Mouse (Mus musculus): ENCODE measurements at regions not wholly inside any gene's neighbourhood (a gene's known extent, or its start where the extent isn't known, plus 50 kb on each side); places are given as distances from the start of the nearest gene placed in this dataset.

- no peak overlapping the region for H3K27ac ChIP-seq
- H3K27me3 ChIP-seq = 0 out of 2 replicates have a peak, but pooled peaks cover 6% of the 10 kb centered on the region
- H3K4me2 ChIP-seq = no peak overlapping the region
- no peaks in the 10 kb centered on the region for H3K36me3 ChIP-seq
- H3K4me1 ChIP-seq = no peaks in the 10 kb centered on the region
- no peak overlapping the region for H3K4me3 ChIP-seq
- no peak for ATAC-seq (ENCODE audit: borderline replicate concordance, extremely low read depth, low FRiP score, low TSS enrichment)
- no peaks in the 10 kb centered on the region for H3K9me3 ChIP-seq
- 77% methylated on average over 7 of the region's 7 CpGs for WGBS
- H3K9ac ChIP-seq = no peak overlapping the region
Observed at GRCm38 (mm10) chr2:93113929-93114328, 68.0 kb upstream of the Prdm11 start.

- Histone ChIP-seq H3K4me3 (no peak overlapping the region), H3K4me2 (no peak overlapping the region), H3K27ac (no peak overlapping the region), H3K36me3 (no peaks in the 10 kb centered on the region), H3K27me3 (0 out of 2 replicates have a peak, but pooled peaks cover 6% of the 10 kb centered on the region), H3K9ac (no peak overlapping the region), H3K4me1 (no peaks in the 10 kb centered on the region), H3K9me3 (no peaks in the 10 kb centered on the region)
- no peak for ATAC-seq (ENCODE audit: borderline replicate concordance, extremely low read depth, low FRiP score, low TSS enrichment)
- 9% methylated on average over 7 of the region's 7 CpGs for WGBS
Observed at GRCm38 (mm10) chr2:93112320-93112719, 66.4 kb upstream of the Prdm11 start.

- H3K4me2 ChIP-seq = no peak overlapping the region
- H3K9me3 ChIP-seq = no peaks in the 10 kb centered on the region
- H3K27ac ChIP-seq = no peak overlapping the region
- H3K27me3 ChIP-seq = 0 out of 2 replicates have a peak, but pooled peaks cover 6% of the 10 kb centered on the region
- WGBS = 83% methylated on average over 5 of the region's 5 CpGs
- H3K9ac ChIP-seq = no peak overlapping the region
- H3K4me1 ChIP-seq = no peaks in the 10 kb centered on the region
- no peaks in the 10 kb centered on the region for H3K36me3 ChIP-seq
- no peak overlapping the region for H3K4me3 ChIP-seq
- ATAC-seq (ENCODE audit: borderline replicate concordance, extremely low read depth, low FRiP score, low TSS enrichment) = no peak
Observed at GRCm38 (mm10) chr2:93110898-93111297, 64.9 kb upstream of the Prdm11 start.

- 0 out of 2 replicates have a peak, but pooled peaks have one; percentile 11 for ATAC-seq (ENCODE audit: borderline replicate concordance, extremely low read depth, low FRiP score, low TSS enrichment)
- no peak overlapping the region for H3K4me3 ChIP-seq
Observed at GRCm38 (mm10) chr2:93106581-93106980, 60.6 kb upstream of the Prdm11 start.

GRCm38 (mm10) chr2:93101991-93102390 is 56.0 kb upstream of the Prdm11 start:
- no peak for ATAC-seq (ENCODE audit: borderline replicate concordance, extremely low read depth, low FRiP score, low TSS enrichment)
- no peak overlapping the region for H3K4me3 ChIP-seq
- H3K36me3 ChIP-seq = no peaks in the 10 kb centered on the region
- 82% methylated on average over 8 of the region's 8 CpGs for WGBS
- H3K9ac ChIP-seq = no peak overlapping the region
- H3K4me1 ChIP-seq = peaks cover 18% of the 10 kb centered on the region
- no peaks in the 10 kb centered on the region for H3K27me3 ChIP-seq
- no peak overlapping the region for H3K27ac ChIP-seq
- no peak overlapping the region for H3K4me2 ChIP-seq
- no peaks in the 10 kb centered on the region for H3K9me3 ChIP-seq

More at GRCm38 (mm10) chr2:93106581-93106980, 60.6 kb upstream of the Prdm11 start:
- no peaks in the 10 kb centered on the region for H3K36me3 ChIP-seq
- no peak overlapping the region for H3K27ac ChIP-seq
- H3K4me2 ChIP-seq = no peak overlapping the region
- H3K9me3 ChIP-seq = no peaks in the 10 kb centered on the region
- H3K9ac ChIP-seq = no peak overlapping the region
- H3K27me3 ChIP-seq = 0 out of 2 replicates have a peak, but pooled peaks cover 6% of the 10 kb centered on the region
- no peaks in the 10 kb centered on the region for H3K4me1 ChIP-seq
- WGBS = 59% methylated on average over 6 of the region's 6 CpGs

- no peak for ATAC-seq (ENCODE audit: borderline replicate concordance, extremely low read depth, low FRiP score, low TSS enrichment)
- Histone ChIP-seq H3K9me3 (no peaks in the 10 kb centered on the region), H3K27ac (no peak overlapping the region), H3K4me1 (peaks cover 18% of the 10 kb centered on the region), H3K4me2 (no peak overlapping the region), H3K27me3 (no peaks in the 10 kb centered on the region), H3K36me3 (no peaks in the 10 kb centered on the region), H3K4me3 (no peak overlapping the region), H3K9ac (no peak overlapping the region)
- 20% methylated on average over 3 of the region's 3 CpGs for WGBS
Observed at GRCm38 (mm10) chr2:93099780-93100179, 53.8 kb upstream of the Prdm11 start.

- Histone ChIP-seq H3K4me2 (no peak overlapping the region), H3K4me1 (peaks cover 18% of the 10 kb centered on the region), H3K36me3 (no peaks in the 10 kb centered on the region), H3K27ac (no peak overlapping the region), H3K27me3 (no peaks in the 10 kb centered on the region), H3K9me3 (no peaks in the 10 kb centered on the region), H3K4me3 (no peak overlapping the region), H3K9ac (no peak overlapping the region)
- WGBS = 96% methylated on average over 2 of the region's 2 CpGs
- no peak for ATAC-seq (ENCODE audit: borderline replicate concordance, extremely low read depth, low FRiP score, low TSS enrichment)
Observed at GRCm38 (mm10) chr2:93097016-93097415, 51.0 kb upstream of the Prdm11 start.

GRCm38 (mm10) chr2:93096078-93096729 is 50.2 kb upstream of the Prdm11 start:
- Histone ChIP-seq H3K4me1 (peaks cover 18% of the 10 kb centered on the region), H3K4me3 (no peak overlapping the region), H3K9ac (no peak overlapping the region), H3K36me3 (no peaks in the 10 kb centered on the region), H3K27me3 (no peaks in the 10 kb centered on the region), H3K9me3 (no peaks in the 10 kb centered on the region), H3K4me2 (no peak overlapping the region), H3K27ac (no peak overlapping the region)
- WGBS = 73% methylated on average over 6 of the region's 6 CpGs
- ATAC-seq (ENCODE audit: borderline replicate concordance, extremely low read depth, low FRiP score, low TSS enrichment) = no peak

Data from lung, embryonic 15.5 days (tissue).